Mouse (Mus musculus): ENCODE data around the gene Rin3. TPM values are rescaled to one million over a fixed set of nuclear protein-coding genes. Genes with fewer than 3 reads are reported as not detected.

Gene Rin3
- total RNA-seq, 2 experiments from 2014 or later, result 6.7 to 7.9 TPM

GRCm38 (mm10) chr12:102366126-102366816 lies 83.4 kb downstream of the Rin3 start:
- intact Hi-C loops (cut with DNase I), result no loop called here
- DNase-seq, result no peak

DNA sequence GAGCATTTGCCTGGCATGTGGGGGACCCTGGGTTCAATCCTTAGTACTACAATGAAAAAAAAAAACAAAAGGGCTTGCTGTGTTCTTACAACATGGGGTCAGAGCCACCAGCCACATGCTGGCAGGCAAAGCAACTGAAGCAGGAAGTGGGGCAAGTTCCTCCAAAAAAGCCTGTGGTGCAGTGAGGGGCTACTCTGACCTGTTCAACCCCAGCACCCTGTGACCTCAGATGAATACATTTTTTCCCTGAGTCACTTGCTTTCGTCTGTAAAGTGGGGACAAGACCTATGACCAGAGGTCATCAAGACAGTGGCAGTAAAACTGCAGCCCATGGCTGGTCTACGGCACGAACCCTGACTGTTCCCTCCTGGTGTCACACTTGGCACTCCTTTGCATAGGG lies 84.2 kb downstream of the Rin3 start:
- no peak for DNase-seq
- intact Hi-C loops (cut with DNase I), result no loop called here

GRCm38 (mm10) chr12:102368066-102368465 lies 85.2 kb downstream of the Rin3 start:
- intact Hi-C loops (cut with DNase I), result no loop called here
- DNase-seq, result no peak

DNA sequence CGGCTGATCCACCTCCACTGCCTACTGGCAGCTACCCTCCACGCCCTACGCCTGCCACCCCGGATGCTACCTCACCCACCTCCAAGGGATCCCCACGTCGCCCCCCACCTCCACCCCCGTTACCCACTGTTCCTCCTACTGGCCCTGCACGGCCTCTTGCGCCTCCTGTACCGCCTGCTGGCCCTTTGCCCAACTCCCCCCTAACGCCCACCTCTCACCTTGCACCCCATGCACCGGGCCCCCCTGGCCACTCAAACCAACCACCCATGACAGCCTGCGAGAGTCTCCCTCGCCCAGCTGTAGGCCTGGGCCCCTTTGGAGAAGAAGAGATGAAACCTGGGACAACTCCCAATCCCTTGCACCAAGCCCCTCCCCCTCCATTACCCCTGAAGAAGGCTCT lies 85.7 kb downstream of the Rin3 start:
- intact Hi-C loops (cut with DNase I), result no loop called here

DNA sequence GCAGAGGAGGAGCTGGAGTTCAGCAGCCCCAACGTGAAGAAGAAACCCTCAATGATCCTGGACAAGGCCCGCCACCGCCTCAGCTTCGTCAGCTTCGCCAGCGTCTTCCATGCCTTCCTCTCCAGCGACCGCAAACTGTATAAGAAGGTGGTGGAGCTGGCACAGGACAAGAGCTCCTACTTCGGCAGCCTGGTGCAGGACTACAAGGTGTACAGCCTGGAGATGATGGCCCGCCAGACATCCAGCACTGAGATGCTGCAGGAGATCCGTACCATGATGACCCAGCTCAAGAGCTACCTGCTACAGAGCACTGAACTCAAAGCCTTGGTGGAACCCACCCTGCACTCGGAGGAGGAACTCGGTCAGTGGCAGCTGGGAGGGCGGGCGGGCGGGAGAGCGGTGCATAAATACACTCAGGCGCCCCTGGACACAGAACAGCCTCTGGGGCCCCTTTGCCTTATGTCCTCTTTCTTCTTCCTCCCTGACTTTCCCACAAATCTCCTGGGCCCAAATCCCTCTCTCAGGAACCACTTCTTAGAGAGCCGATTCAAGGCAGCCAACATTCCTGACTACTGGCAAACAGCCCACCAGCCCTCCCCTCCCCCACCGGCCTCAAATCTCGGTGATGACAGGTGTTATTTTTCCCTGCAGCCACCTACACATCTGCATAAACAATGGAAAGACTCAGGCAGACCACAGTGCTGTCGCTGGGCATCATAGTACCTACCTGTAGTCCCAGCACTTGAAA lies 86.8 kb downstream of the Rin3 start:
- intact Hi-C loops (cut with DNase I), result no loop called here

More for the DNA sequence above, 85.7 kb downstream of the Rin3 start:
- no peak for DNase-seq

DNA sequence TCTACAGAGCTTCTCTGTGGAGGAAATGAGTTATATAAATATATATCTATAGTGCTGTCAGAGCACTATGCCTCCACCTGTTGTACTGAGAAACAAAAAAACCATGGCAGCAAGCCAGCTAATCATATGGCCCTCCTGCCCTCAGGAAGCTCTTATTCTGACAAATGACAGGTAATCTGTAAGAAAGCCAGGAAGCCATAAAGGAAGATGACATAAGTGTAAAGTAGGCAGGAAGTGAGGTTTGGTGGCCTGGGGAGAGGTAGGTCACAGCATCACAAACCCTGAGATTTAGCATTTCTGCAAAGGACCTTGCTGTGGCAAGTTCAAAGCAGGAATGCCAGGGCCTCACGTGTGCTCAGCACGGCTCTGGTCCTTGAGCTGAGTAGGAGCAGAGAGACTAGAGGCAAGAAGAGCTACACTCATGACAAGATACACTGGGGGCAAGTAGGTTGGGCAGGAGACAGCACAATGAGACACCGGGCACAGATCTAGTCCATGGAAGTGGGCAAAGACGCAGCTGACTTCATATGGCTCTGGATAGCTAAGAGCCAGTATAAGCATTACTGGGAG lies 88.2 kb downstream of the Rin3 start:
- intact Hi-C loops (cut with DNase I), result no loop called here
- DNase-seq, result no peak

More for the DNA sequence above, 86.8 kb downstream of the Rin3 start:
- no peak for DNase-seq

GRCm38 (mm10) chr12:102372322-102372721 lies 89.5 kb downstream of the Rin3 start:
- no peak for DNase-seq
- intact Hi-C loops (cut with DNase I), result no loop called here

DNA sequence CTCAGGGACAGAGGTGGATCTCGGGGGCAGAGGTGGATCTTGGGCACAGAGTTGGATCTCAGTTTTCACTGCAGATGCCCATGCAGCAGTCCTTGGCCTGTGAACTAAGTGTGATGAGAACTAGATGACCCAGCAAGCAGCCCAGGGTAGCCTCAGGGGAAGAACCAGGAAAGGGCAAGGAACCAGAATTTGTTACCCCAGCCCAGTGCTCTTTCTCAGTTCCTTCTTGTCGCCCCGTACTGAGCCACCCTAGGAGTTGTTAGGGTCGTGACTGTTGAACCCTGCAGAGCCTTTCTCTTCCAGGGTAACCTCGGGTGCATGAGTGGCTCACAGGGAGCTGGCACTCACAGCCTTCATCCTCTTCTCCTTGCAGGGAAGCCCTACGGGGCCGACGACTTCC lies 99.3 kb downstream of the Rin3 start:
- intact Hi-C loops (cut with DNase I), result loop anchor here (5.0 kb wide), 2 partner anchors 125 to 250 kb away; no protein-coding TSS in a partner anchor
- DNase-seq, result no peak

DNA sequence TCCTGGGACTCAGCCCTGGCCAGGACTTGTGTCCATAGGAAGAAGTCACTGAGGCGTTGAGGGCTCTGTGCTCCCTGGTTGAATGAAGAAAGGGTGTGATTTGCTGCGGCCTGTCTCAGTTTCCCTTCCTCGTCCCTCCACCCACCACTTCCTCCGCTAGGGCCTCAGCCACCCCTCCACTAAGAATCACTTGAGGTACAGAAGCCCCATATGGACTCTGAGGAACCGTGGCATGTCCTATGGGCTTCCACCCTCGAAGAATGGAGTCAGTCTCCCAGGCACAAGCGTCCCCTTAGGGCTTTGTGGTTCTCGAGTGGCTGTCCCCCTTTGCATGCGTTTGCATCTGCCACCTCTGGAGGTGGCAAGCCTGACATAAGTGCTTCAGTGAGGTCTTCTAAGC lies 100.4 kb downstream of the Rin3 start:
- no peak for DNase-seq
- intact Hi-C loops (cut with DNase I), result loop anchor here (5.0 kb wide), 2 partner anchors 126 to 251 kb away; no protein-coding TSS in a partner anchor

DNA sequence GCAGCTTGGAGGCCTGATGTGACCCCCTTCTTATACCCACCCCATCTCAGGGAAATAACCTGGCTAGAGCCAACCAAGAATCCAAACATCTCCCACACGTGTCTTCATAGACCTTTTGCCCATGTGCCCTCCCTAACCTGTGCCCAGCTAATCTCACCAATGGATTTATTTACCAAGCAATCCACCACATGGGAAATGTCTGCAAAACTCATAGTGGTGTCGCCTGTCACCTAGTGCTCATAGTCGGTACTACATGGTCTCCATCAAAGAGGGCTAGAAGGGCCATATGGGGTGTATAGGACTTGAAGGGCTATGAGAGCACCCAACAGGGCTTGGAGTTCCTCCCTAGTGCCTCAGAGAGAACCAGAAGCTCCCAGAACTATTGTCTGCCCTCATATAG lies 102.0 kb downstream of the Rin3 start:
- intact Hi-C loops (cut with DNase I), result loop anchor here (5.0 kb wide), 3 partner anchors 128 to 253 kb away; no protein-coding TSS in a partner anchor

GRCm38 (mm10) chr12:102387219-102387917 lies 104.5 kb downstream of the Rin3 start:
- intact Hi-C loops (cut with DNase I), result loop anchor here (5.0 kb wide), 1 partner anchor 205 kb away; no protein-coding TSS in a partner anchor
- DNase-seq, result peak; percentile 76 to 78

More for the DNA sequence above, 102.0 kb downstream of the Rin3 start:
- DNase-seq, result no peak

DNA sequence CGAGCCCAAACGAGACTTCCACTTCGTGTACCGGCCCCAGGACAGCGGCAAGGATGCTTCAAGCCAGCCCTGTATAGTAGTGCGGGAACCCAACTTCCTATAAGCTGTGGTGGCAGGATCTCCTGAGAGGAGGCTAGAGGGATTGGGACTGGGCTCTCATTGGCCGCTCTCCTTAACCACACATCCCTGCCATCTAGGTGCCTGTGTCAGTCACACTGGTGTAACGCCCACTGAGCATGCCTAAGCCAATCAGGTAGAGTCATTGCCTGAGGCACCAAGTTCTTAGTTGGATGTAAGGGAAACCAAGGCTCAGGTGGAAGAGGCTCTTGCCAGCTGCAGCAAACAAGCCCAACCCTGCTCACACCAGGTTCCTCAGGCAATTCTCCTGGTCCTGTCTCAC lies 107.2 kb downstream of the Rin3 start:
- intact Hi-C loops (cut with DNase I), result no loop called here
- no peak for DNase-seq

DNA sequence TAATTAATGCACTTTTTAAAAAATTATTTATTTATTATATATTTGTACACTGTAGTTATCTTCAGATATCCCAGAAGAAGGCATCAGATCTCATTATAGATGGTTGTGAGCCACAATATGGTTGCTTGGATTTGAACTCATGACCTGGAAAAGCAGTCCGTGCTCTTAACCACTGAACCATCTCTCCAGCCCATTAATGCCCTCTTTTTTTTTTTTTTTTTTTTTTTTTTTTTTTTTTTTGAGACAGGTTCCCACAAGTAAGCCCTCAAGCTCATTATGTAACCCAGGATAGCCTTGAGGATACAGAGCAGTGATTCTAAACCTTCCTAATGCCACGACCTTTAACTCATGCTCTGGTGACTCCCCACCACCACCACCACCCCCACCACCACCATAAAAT lies 108.3 kb downstream of the Rin3 start:
- DNase-seq, result no peak
- intact Hi-C loops (cut with DNase I), result no loop called here

GRCm38 (mm10) chr12:102391982-102392381 lies 109.1 kb downstream of the Rin3 start:
- intact Hi-C loops (cut with DNase I), result loop anchor here (1.0 kb wide), 1 partner anchor 69 kb away; no protein-coding TSS in a partner anchor
- DNase-seq, result no peak

DNA sequence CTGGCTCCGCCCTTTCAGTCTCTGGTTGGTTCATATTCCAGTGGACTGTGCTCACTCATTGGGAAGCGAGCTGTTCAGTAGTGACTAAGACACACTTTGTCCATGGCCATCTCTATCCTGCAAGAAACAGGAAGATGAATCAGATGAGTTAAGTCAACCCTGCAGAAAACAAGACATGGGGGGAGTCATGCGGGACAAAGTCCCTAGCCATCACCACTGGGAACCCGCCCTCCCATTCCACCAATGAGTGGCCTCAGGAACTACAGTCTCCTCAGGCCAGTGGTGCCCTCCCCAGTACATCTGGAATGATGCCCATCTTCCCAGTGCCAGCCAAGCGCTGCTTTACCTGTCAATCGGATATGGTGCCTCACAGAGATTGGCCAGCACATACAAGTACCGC lies 111.6 kb downstream of the Rin3 start:
- intact Hi-C loops (cut with DNase I), result no loop called here
- DNase-seq, result no peak

- no peak for DNase-seq
- intact Hi-C loops (cut with DNase I), result no loop called here
Observed at GRCm38 (mm10) chr12:102395537-102395936, 112.7 kb downstream of the Rin3 start.

DNA sequence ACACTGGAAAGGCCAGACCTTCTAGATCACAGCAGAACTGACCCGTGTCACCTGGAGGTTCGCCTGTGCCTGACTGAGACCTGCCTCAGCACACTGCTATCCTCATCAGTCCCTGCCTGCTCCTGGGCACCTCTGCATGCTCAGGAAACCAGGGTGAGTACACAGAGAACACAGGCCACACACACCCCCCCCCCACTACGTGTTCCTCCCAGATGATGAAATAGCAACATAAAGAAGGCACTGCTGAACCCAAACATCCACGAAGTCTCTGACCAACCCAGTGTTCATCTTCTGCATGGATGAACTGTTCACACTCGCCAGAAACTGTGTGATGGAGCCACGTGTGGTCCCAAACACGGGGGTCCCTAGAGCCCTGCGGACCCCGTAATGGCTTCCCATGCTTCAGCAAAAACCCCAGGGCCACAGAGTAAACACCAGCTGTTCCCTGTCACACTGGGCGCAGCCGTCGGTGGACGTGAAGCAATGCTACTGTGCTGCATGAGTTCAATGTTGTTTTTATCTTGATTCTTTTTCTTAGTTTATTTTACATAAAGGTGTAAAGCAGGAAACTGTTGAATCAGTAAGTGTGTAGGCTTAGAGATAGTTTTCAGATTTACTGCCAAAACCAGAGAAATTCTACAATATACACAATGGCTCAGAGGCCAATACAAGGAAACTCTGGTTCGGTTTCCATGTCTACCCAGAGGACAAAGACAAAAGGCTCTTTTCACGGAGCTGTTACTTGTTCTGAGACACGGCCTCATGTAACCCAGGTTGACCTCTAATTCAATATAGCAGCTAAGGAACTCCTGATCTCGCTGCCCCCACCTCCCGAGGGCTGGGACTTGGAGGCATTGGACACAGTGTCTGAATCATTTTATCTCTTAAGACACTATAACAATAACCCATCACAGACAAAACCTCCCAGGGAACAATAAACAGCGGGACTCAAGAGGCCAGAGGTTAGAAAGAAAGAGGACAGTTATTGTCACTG lies 113.4 kb downstream of the Rin3 start:
- DNase-seq, result no peak
- intact Hi-C loops (cut with DNase I), result no loop called here

DNA sequence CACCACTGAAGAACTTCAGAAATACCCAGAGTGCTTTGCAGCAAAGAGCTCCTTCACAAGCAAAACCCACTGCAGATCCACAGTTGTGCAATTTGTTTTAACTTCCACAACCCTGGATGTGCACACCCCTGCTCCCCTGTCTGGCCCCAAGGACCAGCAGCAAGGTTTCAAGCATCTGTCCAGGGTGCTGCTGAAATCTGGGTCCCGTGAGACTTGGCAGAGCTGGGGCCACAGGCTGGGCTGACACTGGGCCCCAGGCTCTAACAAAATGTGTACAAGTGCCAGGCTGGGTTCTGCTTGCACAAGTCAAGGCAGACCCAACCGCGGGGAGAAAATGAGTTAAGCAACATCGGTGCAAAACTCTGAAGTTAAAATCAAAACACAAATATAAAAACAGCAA lies 115.7 kb downstream of the Rin3 start:
- DNase-seq, result no peak
- intact Hi-C loops (cut with DNase I), result no loop called here

DNA sequence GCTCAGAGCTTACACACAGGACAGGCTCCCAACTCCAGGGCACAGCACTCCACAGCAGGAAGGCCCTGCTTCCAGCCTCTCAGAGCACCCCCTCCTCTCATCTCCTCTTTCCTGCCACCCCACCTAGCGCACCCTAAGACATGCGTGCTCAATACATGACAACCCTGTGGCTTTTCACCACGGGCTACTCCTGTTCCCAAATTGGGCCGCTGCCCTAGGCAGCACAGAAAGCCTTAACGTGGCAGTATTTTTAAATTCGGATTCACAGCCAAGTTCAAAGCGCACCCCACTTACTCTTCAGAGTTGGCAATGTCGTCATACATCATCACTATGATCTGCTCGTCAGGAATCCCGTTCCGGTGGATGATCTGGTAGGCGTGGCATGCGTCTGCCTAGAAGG lies 130.3 kb downstream of the Rin3 start:
- intact Hi-C loops (cut with DNase I), result no loop called here
- DNase-seq, result no peak

- intact Hi-C loops (cut with DNase I), result no loop called here
- DNase-seq, result no peak
Observed at GRCm38 (mm10) chr12:102414686-102415085, 131.8 kb downstream of the Rin3 start.

All from gastrocnemius, postnatal 36 days (tissue).